In genomic region chr9:44513610-44514009, GRCm38 (mm10) we compare ENCODE assay signal across 18 mouse cellular contexts. TPM values are rescaled to one million over a fixed set of nuclear protein-coding genes. Genes with fewer than 3 reads are reported as not detected.
"Had no signal": no experiment of that assay in that cellular context is flagged by ENCODE, and none has a peak within 500 bp of the region (broad histone marks: within the 10 kb centered on the region; RNA-seq: fewer than 3 reads in every experiment).

No protein-coding gene starts in this region.

- H3K4me3 ChIP-seq: kidney, embryonic 15.5 days; left cerebral cortex, adult 2 months; limb, embryonic 10.5 days; liver, embryonic 15.5 days; megakaryocyte, embryonic 14.5 days; midbrain, embryonic 15.5 days; neural tube, embryonic 12.5 days; stomach, embryonic 15.5 days had no signal

- H3K9me3 ChIP-seq: kidney, embryonic 15.5 days; limb, embryonic 10.5 days; liver, embryonic 15.5 days; megakaryocyte, embryonic 14.5 days; midbrain, embryonic 15.5 days; neural tube, embryonic 12.5 days; stomach, embryonic 15.5 days had no signal

- H3K27ac ChIP-seq: kidney, embryonic 15.5 days; left cerebral cortex, adult 2 months; limb, embryonic 10.5 days; liver, embryonic 15.5 days; midbrain, embryonic 15.5 days; neural tube, embryonic 12.5 days; stomach, embryonic 15.5 days had no signal

- H3K9ac ChIP-seq: kidney, embryonic 15.5 days; liver, embryonic 15.5 days; lung, embryonic 14.5 days; midbrain, embryonic 15.5 days; neural tube, embryonic 12.5 days; stomach, embryonic 15.5 days had no signal

- H3K27me3 ChIP-seq: kidney, embryonic 15.5 days; liver, embryonic 15.5 days; megakaryocyte, embryonic 14.5 days; midbrain, embryonic 15.5 days; stomach, embryonic 15.5 days had no signal

- H3K36me3 ChIP-seq: liver, embryonic 15.5 days had no signal

- DNase-seq: lung, embryonic 14.5 days; lung, postnatal 10 days; thymus, postnatal 14 days had no signal

RNA-seq across cellular contexts. Expression of gene Cxcr5, which starts 48.1 kb away (rescaled TPM):
- total RNA-seq: layer of hippocampus, postnatal 25 days; left cerebral cortex, adult 2 months; left cerebral cortex, postnatal 14 days had no signal
- polyA plus RNA-seq: kidney, embryonic 15.5 days; limb, embryonic 10.5 days; liver, embryonic 11.5 days; liver, embryonic 15.5 days; lung, embryonic 14.5 days; macrophage; midbrain, embryonic 15.5 days; neural tube, embryonic 12.5 days had no signal

RNA-seq across cellular contexts. Expression of gene Upk2, which starts 58.8 kb away (rescaled TPM):
- total RNA-seq: layer of hippocampus, postnatal 25 days; left cerebral cortex, adult 2 months; left cerebral cortex, postnatal 14 days; monocyte, adult 5-6 weeks; neutrophil, adult 5-6 weeks had no signal
- polyA plus RNA-seq: limb, embryonic 10.5 days; liver, embryonic 11.5 days; liver, embryonic 15.5 days; macrophage; midbrain, embryonic 11.5 days; midbrain, embryonic 15.5 days had no signal
